Mouse (Mus musculus): ENCODE measurements around the gene Tcap.
"Not testable (repeated sequence)": the region's sequence is repeated elsewhere in the genome, so short reads cannot be mapped to it uniquely, and the experiment has no call there.

Tcap gene

GRCm38 (mm10) chr11:98381651-98382050 is 2.0 kb upstream of the Tcap start:
- no peak for DNase-seq (ENCODE audit: low spot score)

DNA sequence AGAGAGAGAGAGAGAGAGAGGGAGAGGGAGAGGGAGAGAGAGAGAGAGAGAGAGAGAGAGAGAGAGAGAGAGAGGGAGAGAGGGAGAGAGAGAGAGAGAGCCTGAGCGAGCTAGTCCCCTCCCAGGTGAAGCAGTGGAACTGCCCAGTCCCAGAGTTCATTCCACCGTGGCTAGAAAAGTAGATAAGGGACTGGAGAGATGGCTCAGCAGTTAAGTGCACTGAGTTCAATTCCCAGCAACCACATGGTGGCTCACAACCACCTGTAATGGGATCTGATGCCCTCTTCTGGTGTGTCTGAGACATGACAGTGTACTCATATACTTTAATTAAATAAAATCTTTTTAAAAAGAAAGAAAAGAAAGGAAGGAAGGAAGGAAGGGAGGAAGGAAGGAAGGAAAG is 1.2 kb upstream of the Tcap start:
- not testable (repeated sequence) for DNase-seq (ENCODE audit: low spot score)

- no peak for DNase-seq (ENCODE audit: low spot score)
Measured at GRCm38 (mm10) chr11:98384216-98384615, 605 bp downstream of the Tcap start.

- DNase-seq (ENCODE audit: low spot score), result no peak
Measured at GRCm38 (mm10) chr11:98384721-98385637, 1.4 kb downstream of the Tcap start.

DNA sequence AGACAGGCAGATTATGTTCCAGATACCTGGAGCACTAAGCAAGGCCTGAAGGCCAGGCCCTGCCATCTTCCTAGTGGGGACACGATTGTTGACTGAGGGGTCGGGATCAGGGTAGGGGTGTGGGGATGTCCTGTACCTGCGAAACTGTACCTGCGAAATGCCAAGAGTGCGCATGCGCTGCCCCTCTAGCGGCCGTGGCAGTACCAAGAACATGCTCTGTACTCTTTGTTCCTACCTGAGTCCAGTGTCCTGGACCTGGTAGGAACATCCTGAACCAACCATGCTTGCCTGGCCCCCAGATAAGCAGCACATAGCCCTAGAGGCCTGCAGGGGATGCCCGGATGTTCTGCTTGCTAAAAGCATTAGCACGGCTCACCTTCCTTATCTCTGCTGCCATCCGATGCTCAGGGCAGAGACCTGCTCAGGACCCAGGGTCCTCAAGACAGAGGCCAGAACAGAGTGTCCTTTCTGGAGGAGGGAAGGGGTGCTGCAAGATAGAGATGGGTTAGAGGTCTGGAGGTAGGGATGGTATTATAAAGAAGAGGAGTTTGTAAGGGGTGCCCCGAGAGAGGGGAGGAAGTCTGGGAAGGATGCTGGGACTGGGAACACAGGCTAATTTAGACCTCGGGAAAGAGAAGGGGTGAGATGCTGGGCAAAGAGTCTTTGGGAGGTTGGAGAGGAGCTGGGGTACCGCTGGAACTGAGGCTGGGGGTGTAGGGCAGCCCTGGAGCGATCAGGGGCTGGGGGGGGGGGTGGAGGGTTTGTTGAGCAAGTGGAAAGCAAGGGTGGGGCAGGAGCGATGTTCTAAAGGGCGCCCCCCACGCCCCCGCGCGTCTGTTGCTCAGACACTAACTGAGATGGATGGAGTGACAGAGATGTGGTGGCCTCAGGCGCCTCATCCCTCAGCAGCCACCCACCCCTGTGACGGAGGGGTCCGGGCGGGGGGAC is 2.3 kb downstream of the Tcap start, which contains the start of gene Pnmt:
Gene Pnmt (plus strand): TSS at position 813 of the 948 bp plus-strand sequence.
- DNase-seq (ENCODE audit: low spot score), result no peak

DNA sequence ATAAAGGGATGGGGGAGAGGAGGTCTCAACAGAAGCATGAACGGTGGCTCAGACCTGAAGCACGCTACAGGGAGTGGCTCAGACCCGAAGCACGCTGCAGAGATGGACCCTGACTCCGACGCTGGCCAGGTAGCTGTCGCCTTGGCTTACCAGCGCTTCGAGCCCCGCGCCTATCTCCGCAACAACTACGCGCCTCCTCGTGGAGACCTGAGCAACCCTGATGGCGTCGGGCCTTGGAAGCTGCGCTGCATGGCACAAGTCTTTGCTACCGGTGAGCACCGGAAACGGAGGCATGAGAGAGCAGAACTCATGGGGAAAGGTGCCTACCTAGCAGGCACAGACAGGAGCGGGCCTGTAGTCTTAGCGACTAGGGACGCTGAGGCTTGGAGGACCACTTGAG is 3.0 kb downstream of the Tcap start:
- DNase-seq (ENCODE audit: low spot score), result no peak

DNA sequence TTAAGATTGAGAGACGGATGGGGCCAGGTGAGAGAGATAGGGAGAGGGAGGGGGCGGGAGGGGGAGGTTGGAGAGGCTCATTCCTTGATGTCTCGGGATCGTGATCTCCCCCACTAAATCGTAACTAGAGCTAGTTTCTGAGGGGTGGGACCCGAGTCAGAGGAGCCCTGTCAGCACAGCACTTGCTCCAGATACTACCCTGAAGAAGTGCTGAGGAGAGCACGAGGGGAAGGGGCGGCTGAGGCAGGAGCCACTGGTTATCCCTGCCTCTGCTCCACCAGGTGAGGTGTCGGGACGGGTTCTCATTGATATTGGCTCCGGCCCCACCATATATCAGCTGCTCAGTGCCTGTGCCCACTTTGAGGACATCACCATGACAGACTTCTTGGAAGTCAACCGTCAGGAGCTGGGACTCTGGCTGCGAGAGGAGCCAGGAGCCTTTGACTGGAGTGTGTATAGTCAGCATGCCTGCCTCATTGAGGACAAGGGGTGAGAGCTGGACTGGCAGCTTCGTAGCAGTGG is 3.5 kb downstream of the Tcap start:
- no peak for DNase-seq (ENCODE audit: low spot score)

DNA sequence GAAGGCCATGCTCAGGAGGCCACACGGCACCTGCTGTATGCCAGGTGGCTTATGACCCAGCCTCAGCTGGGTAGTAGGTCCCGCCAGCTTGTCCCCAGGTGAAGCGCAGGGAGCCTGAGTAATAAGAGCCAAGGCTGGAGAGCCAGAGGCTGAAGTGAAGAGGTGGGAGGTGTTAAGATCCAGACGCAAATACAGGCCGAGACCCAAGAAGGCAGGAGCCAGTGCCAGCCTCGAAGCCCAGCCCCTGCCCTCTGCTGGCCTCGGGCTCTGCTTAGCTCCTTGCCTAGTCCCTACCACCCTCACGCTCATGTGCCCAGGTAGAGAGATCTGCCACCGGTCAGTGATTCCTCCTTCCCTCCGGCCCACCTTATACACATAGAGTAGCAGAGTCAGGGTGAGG is 4.7 kb downstream of the Tcap start:
- no peak for DNase-seq (ENCODE audit: low spot score)

- DNase-seq (ENCODE audit: low spot score), result no peak
Measured at GRCm38 (mm10) chr11:98389221-98389780, 5.7 kb downstream of the Tcap start.

GRCm38 (mm10) chr11:98390141-98390540 is 6.5 kb downstream of the Tcap start:
- DNase-seq (ENCODE audit: low spot score), result no peak

DNA sequence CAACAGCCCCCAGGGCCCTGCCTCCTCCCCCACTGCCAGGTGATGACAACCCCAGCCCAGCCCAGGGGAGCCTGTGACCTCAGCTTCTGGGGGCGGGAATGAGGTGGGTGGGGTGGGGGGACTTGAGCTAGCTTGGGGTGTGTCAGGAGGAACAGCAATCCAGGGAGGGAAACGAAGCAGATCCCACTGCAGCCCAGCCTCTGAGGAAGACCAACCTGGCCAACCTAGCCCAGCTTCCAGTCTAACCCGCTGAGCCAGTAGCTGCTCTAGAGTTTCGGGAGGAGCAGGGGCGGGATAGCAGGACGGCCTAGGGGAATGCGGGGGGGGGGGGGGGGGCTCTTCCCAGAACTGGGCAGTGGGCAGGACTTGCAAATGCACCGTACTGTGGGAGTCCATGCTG is 8.4 kb downstream of the Tcap start:
- DNase-seq (ENCODE audit: low spot score), result no peak

GRCm38 (mm10) chr11:98392645-98393044 is 9.0 kb downstream of the Tcap start:
- peak; percentile 76 for DNase-seq (ENCODE audit: low spot score)

DNA sequence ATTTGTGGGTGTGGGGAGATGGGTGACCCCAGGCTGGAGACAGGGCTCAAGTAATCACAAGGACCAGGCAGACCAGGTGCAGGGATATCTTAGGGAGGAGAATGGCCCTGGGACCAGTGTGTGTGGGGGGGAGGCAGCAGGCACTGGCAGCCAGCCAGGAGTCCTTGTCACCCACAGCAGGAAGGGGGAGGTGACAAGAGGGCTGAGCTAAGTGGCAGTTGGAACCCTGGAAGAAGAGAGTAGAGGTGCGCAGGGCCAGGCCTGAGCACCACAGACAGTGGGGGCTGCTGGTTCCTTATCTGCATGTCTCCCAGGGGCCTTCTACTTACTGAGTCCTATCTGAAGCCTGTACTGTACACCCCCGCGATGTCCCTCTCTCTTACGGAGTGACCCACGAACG is 9.7 kb downstream of the Tcap start:
- peak; percentile 66 for DNase-seq (ENCODE audit: low spot score)

DNA sequence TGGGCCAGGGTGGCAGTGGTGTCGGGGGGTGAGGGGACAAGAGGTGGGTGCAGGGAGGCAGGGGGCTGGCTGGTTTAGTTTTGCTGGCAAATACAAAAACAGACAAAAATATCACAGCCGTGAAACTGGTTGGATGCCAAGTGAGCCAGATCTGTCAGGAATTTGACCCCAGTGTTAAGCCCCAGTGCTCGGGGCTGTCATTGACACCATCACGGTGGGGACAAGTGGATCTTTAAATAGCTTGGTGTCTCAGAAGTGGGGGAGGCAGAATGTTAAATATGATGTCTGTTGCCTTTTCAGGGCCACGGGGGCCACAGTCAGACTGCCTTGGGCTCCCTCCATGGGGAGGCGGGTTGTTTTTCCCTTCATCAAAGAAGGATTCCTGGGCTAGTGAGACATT is 10.7 kb downstream of the Tcap start:
- DNase-seq (ENCODE audit: low spot score), result no peak

DNA sequence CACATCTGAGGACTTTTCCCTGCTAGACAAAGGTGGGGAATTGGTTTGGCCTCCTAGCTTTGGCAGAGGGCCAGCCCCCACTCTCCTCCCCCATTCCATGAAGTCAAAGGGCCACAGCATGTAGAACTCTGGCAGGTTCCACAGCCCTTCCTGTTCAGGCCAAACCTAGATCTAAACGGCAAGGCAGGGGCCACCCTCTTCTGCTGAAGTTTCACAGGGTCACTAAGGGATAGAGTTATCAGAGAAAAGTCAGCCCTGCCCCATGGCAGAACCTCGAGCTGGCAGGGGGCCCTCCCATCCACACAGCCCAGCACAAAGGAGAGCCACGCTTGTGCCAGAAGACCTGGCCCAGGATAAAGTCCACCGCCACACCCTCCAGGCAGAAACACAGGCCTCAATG is 11.4 kb downstream of the Tcap start:
- no peak for DNase-seq (ENCODE audit: low spot score)

GRCm38 (mm10) chr11:98397946-98398345 is 14.3 kb downstream of the Tcap start:
- no peak for DNase-seq (ENCODE audit: low spot score)

GRCm38 (mm10) chr11:98400161-98400726 is 16.6 kb downstream of the Tcap start, which contains the start of gene Pgap3:
Gene Pgap3, minus strand, starts transcription at chr11:98400490.
- DNase-seq (ENCODE audit: low spot score), result peak; percentile 89

- no peak for DNase-seq (ENCODE audit: low spot score)
Measured at GRCm38 (mm10) chr11:98400816-98401215, 17.2 kb downstream of the Tcap start.

- no peak for DNase-seq (ENCODE audit: low spot score)
Measured at GRCm38 (mm10) chr11:98406621-98407020, 23.0 kb downstream of the Tcap start.

GRCm38 (mm10) chr11:98408872-98409271 is 25.3 kb downstream of the Tcap start:
- no peak for DNase-seq (ENCODE audit: low spot score)

DNA sequence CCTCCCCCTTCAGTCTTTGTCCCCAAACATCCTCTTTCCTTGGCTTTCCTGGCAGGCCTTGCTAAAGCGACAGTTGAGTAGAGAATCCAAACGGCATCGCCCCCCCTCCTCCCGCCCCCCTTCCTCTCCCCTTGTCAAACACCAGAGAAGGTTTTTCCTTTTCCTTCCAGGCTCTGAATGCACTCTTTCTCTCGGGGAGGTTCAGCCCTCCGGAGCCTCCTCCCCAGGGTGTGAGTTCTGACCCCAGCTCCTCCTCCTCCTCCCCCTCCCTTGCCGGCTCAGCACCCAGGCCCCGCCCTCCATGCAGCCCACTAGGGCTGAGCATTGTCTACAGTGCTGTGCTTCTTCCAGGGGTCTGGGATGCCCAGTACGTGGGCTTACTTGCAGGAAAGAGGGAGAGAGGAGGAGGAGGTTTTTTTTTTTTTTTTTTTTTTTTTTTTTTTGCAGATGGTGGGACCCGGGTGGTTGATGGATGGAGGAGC is 25.8 kb downstream of the Tcap start:
- DNase-seq (ENCODE audit: low spot score), result no peak

Measured in c-Kit-positive CD71-positive TER-119-positive erythroid progenitor cells, embryonic 14.5 days (primary cell).